Mouse (Mus musculus) cortical plate, adult 2 months (tissue): Measurements from ENCODE around the gene Il23r.

ENCODE experiments used
- CTCF ChIP-seq: fragments of 200-500 bp; IDR thresholded peaks from 2 replicates; pipeline ENCODE4 v1.5.1; 2011; ENCODE audit warnings: mild to moderate bottlenecking, control low read depth, low read length; ENCODE audit not compliant: insufficient read depth; ENCODE audit errors: extremely low read depth
- POLR2A ChIP-seq: fragments of 200-500 bp; IDR thresholded peaks from 2 replicates; pipeline ENCODE4 v1.6.1; 2011; ENCODE audit warnings: mild to moderate bottlenecking, low read length, control low read depth; ENCODE audit not compliant: insufficient read depth; ENCODE audit errors: extremely low read depth

- TF ChIP-seq POLR2A = no peak
- TF ChIP-seq CTCF = no peak
Measured at GRCm38 (mm10) chr6:67445866-67446265, 45.8 kb downstream of the Il23r start.
